Mouse (Mus musculus) adrenal gland, postnatal 36 days (tissue): Measurements from ENCODE around the gene Cdrt4. TPM values are rescaled to one million over a fixed set of nuclear protein-coding genes. Genes with fewer than 3 reads are reported as not detected.

ENCODE experiments used
- DNase-seq, 2 experiments: peaks; one replicate each; pipeline ENCODE4 v3.0.0; 2021; ENCODE audit warnings: mixed read lengths in 1 of 2
- long read RNA-seq, 2 experiments: library from polyadenylated mRNA; stranded (forward); transcript quantifications; one replicate each; pipeline ENCODE4 v2.0.0; 2021; ENCODE audit warnings: borderline sequencing depth in 2 of 2
- total RNA-seq, 2 experiments: library from RNA; stranded (reverse); gene quantifications; 2 replicates each; pipeline ENCODE4 v1.2.3; 2021

Gene Cdrt4
- total RNA-seq, result not detected
- long read RNA-seq, experiment 1, result 0 reads
- long read RNA-seq, experiment 2, result 0 reads

GRCm38 (mm10) chr11:62951012-62951411 is at the start of gene Cdrt4:
Gene Cdrt4 (plus strand): TSS chr11:62951193.
- DNase-seq, result no peak

DNA sequence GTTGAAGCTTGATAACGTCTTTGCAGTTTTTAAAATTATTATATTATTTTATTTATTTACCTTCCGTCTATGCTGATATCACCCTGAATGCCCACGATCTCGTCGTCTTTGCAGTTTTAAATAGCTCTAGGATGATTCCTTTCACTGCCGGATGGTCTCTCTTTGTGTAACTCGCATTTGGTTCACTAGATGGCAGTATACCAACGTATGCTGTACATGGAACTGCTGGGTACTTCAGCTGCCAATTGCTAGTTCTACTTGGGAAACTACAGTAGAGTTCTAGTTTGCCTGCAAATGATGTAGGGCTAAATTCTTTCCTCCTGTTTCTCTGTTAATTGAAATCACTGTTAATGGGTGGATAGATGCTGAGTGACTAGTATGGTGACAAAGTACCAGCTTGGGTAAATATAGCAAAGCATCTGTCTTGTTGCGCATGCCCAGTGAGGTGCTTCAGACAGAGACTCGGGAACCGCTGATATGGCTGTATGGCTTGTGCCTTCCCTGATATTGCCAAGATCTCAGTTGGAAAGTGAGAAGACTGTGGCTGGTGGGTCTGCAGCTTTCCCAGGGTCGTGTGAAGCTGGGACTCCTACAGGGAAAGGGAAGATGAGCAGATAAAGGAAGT is 49.2 kb upstream of the Cdrt4 start:
- DNase-seq, result peak; percentile 28 to 62

DNA sequence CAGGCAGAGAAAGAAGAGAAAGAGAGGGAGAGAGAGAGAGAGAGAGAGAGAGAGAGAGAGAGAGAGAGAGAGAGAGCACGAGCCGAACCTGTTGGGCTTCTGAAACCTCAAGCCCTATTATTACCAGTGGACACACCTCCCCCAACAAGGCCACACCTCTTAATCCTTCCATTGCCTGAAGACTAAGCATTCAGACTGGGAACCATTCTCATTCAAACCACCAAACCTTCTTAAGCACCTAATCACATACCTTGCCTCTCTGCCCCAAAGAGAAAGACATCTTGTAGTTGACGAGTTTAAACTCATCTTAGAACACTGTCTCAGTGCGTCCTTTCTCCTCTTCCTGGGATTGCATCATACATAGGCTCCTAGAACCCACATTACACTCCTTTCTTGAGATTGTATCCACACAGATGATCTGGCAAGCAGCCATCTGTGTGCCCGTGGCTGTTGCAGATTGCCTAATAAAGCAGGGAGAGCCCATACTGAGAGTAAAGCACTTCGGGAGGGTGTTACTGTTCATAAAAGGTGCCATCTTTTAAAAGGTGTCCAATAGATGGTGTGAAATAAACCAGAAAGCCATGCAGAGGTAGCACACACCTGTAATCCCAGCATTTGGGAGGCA is 47.0 kb upstream of the Cdrt4 start:
- no peak for DNase-seq

GRCm38 (mm10) chr11:62909720-62910306 is 41.2 kb upstream of the Cdrt4 start:
- no peak for DNase-seq

- no peak for DNase-seq
Observed at GRCm38 (mm10) chr11:62911362-62911761, 39.6 kb upstream of the Cdrt4 start.

DNA sequence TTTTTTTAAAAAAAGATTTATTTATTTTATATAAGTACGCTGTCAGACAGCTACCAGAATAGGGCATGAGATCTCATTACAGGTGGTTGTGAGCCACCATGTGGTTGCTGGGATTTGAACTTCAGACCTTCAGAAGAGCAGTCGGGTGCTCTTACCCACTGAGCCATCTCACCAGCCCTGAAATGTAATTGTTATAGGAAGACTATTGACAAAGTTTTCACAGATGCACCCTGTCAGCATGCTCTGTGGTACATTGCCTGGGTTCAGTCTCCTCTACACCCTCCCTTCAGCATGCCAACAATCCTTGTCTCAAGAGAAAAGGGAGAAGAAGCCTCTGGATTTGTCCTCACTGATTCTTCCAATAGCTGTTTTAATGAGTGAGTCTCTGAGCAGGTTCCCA is 37.9 kb upstream of the Cdrt4 start:
- DNase-seq, result no peak

DNA sequence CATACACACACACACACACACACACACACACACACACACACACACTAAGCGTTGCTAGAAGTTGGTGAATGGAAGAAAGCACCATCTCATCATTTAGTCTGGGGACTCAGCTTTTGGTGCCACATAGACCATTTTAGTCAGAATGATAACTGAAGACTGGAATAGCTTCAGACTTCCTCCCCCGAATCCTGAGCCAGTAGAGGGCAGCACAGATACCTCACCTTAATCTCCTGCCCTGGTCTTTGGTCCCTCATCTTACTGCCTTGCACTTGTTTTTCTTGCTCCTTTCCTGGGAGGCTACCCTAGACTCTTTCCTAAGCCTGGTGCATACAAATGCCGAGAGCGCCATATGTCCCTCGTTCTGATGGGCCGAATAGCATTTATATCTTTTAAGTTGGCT is 36.5 kb upstream of the Cdrt4 start:
- DNase-seq, result peak; percentile 25 to 65

DNA sequence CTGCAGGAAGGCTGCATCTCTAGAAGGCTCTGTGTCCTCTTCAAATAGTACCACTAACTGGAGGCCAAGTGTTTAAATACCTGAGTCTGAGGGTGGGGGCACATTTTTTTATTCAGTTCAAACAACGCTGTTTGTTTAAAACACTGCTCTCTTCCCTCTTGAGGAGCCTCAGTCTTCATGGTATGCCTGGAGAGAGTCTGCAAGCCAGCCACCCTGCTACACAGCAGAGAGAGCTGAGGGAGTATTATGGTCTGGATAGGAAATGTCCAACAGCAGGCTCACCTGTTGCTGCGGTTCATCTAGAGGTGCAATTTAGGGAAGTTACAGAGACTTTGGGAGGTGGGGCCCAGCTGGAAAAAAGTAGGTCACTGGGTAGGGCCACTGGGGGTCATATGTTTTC is 35.5 kb upstream of the Cdrt4 start:
- DNase-seq, result no peak

DNA sequence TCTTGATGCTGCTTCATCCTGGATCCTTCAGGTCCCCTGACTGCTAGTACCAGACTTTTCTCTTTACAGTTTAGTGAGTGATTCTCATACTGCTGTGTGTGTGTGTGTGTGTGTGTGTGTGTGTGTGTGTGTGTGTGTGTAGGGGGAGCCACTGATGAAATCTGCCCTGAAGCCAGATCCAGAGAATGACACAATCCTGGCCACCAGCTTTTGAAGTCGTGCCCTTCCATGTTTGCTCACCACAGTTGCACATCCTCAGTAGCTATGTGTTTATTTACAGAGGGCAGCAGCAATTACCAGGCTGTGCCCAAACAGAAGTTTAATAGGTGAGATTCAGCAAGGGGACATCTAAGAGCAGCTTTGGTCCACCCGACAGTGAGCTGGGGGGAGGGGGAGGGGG is 34.2 kb upstream of the Cdrt4 start:
- no peak for DNase-seq

- DNase-seq, result no peak
Observed at GRCm38 (mm10) chr11:62919946-62920742, 30.8 kb upstream of the Cdrt4 start.

DNA sequence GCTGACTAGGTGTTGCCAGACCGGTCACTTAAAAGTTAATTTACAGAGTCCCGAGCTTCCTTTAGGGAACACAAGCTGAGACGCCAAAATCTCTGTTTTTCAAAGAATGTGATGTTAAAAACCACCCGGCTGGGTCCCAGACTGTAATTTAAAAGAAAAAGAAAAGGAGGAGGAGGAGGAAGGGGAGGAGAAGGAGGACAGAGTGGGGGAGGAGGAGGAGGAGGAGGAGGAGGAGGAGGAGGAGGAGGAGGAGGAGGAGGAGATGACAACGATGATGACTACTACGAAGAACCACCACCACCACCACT is 30.3 kb upstream of the Cdrt4 start:
- DNase-seq, result no peak

- DNase-seq, result peak; percentile 90 to 91
Observed at GRCm38 (mm10) chr11:62921052-62921977, 29.7 kb upstream of the Cdrt4 start.

GRCm38 (mm10) chr11:62924091-62924761 is 26.8 kb upstream of the Cdrt4 start:
- no peak for DNase-seq

GRCm38 (mm10) chr11:62929799-62930198 is 21.2 kb upstream of the Cdrt4 start:
- peak; percentile 30 to 42 for DNase-seq

DNA sequence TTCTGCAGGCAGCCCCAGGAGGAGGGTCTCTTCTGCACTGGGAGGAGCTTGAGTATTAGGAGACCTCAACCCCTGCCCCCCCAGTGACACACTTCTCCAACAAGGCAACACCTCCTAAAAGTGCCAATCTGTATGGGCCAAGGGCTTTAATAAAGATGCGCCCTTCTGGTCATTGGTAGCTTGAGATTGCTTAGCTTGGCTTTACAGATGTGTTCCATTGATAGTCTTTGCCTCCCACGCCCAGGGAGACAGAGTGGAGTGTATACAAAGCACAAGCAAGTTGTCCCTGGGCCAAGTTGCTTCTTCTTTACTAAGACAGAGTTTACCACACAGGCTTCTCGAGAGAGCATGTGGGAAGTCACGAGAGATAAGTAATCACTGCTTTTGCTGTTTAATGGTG is 20.4 kb upstream of the Cdrt4 start:
- no peak for DNase-seq

DNA sequence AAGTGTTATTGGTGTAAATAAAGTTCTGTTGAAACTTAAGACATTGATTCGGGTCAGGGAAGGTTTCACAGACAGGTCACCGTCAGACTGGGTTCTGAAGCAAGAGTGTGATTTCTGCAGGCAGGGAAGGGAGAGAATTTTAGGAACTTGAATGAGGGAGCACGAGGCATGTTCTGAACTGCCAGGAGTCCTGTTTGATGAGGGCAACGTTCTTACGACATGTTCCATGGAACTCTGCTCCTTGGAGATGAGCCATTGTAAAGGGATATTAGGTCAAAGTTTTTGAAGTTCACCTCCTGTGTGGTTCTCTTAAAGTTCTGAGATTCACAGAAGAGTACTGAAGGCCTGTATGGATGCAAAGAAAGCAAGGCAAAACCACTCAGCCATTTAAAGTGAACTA is 19.9 kb upstream of the Cdrt4 start:
- DNase-seq, result no peak

DNA sequence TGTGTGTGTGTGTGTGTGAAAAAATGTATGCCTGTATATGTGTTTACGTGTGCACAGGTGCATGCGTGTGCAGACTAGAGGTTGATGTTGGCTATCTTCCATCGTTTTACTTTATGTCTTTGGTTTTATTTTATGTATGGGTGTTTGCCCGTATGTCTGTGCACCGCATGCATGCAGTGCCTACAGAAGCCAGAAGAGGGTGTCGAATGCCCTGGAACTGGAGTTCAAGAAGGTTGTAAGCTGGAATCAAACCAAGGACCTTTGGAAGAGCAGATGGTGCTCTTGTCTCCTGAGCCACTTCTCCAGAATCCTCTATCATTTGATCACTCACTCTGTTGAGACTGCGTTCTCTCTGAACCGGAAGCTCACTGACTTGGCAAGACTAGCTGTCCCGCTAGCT is 17.9 kb upstream of the Cdrt4 start:
- DNase-seq, result peak in 1 of 2 experiments; percentile 12

DNA sequence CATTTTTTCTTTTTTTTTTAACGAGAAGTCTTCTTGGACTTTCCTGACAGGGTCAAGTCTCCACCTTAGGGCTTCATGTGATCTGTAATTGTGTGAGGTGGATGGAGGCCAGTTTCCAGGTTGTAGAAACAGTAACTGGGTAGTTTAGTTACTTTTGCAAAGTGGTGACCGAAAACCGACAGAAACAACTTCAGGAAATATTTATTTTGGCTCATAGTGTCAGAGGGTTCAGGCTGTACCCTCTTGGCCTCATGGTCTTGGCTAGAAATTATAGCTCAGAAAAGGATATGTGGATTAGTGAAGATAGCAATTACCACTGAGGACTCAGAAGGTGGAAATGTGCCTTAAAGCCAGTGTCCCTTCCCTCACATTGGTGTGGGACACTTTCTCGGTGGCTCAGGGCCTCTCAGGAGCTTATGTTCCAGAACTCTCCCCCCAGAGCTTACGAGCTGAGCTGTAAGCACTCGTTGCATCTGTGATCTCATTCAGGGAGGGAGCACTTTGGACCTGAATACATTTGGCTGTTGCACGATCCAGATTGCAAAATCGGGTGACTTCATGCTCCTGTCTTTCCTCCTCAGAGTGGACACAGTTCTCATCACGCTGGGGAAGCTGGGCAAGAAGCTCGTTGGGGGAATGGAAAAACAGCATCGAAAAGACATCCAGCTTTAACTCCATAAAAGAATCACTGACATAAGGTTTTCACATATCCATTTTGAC is 16.0 kb upstream of the Cdrt4 start:
- DNase-seq, result peak; percentile 7 to 9

GRCm38 (mm10) chr11:62937986-62938385 is 13.0 kb upstream of the Cdrt4 start:
- DNase-seq, result no peak

DNA sequence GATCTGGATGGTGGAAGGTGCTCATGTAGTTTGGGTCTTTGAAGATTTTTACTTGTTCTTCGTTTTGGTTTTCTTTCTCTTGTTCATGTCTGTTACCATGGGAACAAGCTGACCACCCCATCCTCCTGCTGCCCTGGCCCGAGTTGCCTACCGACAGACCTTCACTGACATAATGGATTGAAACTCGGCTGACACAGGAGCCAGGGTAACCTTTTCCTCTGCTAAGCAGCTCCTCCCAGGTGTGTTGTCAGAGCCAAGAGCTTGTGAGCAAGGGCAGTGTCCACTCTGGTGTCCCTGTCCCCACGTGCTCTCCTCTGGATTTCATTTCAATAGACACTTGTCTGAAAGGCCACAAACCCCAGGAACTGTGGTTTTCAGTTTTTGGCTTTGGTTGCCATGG is 12.1 kb upstream of the Cdrt4 start:
- DNase-seq, result no peak

GRCm38 (mm10) chr11:62940176-62940575 is 10.8 kb upstream of the Cdrt4 start:
- no peak for DNase-seq
